Mouse (Mus musculus) liver, embryonic 16.5 days (tissue): ENCODE measurements around the gene Nid2. TPM values are rescaled to one million over a fixed set of nuclear protein-coding genes. Genes with fewer than 3 reads are reported as not detected.

Experiments
- ATAC-seq: fragments of 200-750 bp; cut with Nextera tagmentation; 2 replicates; pipeline ENCODE4 v1.8.0; 2017; ENCODE audit warnings: low read depth, mild to moderate bottlenecking, moderate number of reproducible peaks, moderate library complexity
- H3K27ac ChIP-seq: fragments of 300-500 bp; sonication (generic); 2 replicates; pipeline ENCODE4 v1.5.1; 2014; ENCODE audit warnings: mild to moderate bottlenecking, low read length
- H3K27me3 ChIP-seq: fragments of 300-500 bp; sonication (generic); 2 replicates; pipeline ENCODE4 v1.6.1; 2014; ENCODE audit warnings: low read depth, low read length, mixed read lengths; ENCODE audit not compliant: control insufficient read depth, insufficient read depth
- H3K36me3 ChIP-seq: fragments of 300-500 bp; sonication (generic); 2 replicates; pipeline ENCODE4 v1.6.1; 2014; ENCODE audit warnings: mild to moderate bottlenecking; ENCODE audit not compliant: control insufficient read depth, insufficient read depth
- H3K4me1 ChIP-seq: fragments of 300-500 bp; sonication (generic); 2 replicates; pipeline ENCODE4 v1.6.1; 2014; ENCODE audit warnings: low read depth, low read length, mixed read lengths; ENCODE audit not compliant: control insufficient read depth
- H3K4me2 ChIP-seq: fragments of 300-500 bp; sonication (generic); 2 replicates; pipeline ENCODE4 v1.6.1; 2014; ENCODE audit warnings: low read depth, low read length, mixed read lengths
- H3K4me3 ChIP-seq: fragments of 300-500 bp; sonication (generic); 2 replicates; pipeline ENCODE4 v1.5.1; 2014; ENCODE audit warnings: low read depth, mild to moderate bottlenecking, low read length
- H3K9ac ChIP-seq: fragments of 300-500 bp; sonication (generic); 2 replicates; pipeline ENCODE4 v1.6.1; 2014; ENCODE audit warnings: low read depth, low read length
- H3K9me3 ChIP-seq: fragments of 300-500 bp; sonication (generic); replicated peaks from 2 replicates; pipeline ENCODE4 v1.6.1; 2016; ENCODE audit warnings: low read length; ENCODE audit not compliant: control insufficient read depth
- WGBS: fragments of 180-500 bp; shearing (Covaris S2); extraction: QIAGEN DNeasy Blood & Tissue Kit; methylation state at CpG from one replicate; pipeline ENCODE4 v1.1.7; 2014; ENCODE audit not compliant: insufficient replicate concordance; 5-methylcytosine and 5-hydroxymethylcytosine counted together
- polyA plus RNA-seq: library from polyadenylated mRNA; unstranded; fragments of >200 nt; fragmentation: Nextera tagmentation; extraction: Ambion mirVana; gene quantifications from 2 replicates; pipeline ENCODE4 v1.2.1, GENCODE M21; 2015

Gene Nid2
- polyA plus RNA-seq, 1 experiment from 2014 or later, result 16.1 TPM

GRCm38 (mm10) chr14:19739416-19740146 is 11.5 kb upstream of the Nid2 start:
- no peak for ATAC-seq
- 63% methylated on average over 9 of the region's 9 CpGs for WGBS
- no peaks in the 10 kb centered on the region for H3K9me3 ChIP-seq
- H3K27me3 ChIP-seq, result no peaks in the 10 kb centered on the region
- H3K27ac ChIP-seq, result no peak overlapping the region
- H3K4me2 ChIP-seq, result no peak overlapping the region
- H3K36me3 ChIP-seq, result no peaks in the 10 kb centered on the region
- no peaks in the 10 kb centered on the region for H3K4me1 ChIP-seq
- no peak overlapping the region for H3K9ac ChIP-seq
- H3K4me3 ChIP-seq, result no peak overlapping the region

GRCm38 (mm10) chr14:19740147-19740738 is 10.8 kb upstream of the Nid2 start:
- Histone ChIP-seq H3K9ac (no peak overlapping the region), H3K36me3 (no peaks in the 10 kb centered on the region), H3K4me2 (no peak overlapping the region), H3K4me1 (no peaks in the 10 kb centered on the region), H3K27me3 (no peaks in the 10 kb centered on the region), H3K9me3 (no peaks in the 10 kb centered on the region), H3K4me3 (no peak overlapping the region), H3K27ac (no peak overlapping the region)
- WGBS, result 69% methylated on average over 6 of the region's 6 CpGs
- no peak for ATAC-seq

- Histone ChIP-seq H3K4me1 (no peaks in the 10 kb centered on the region), H3K9me3 (no peaks in the 10 kb centered on the region), H3K4me2 (no peak overlapping the region), H3K27me3 (no peaks in the 10 kb centered on the region), H3K36me3 (no peaks in the 10 kb centered on the region), H3K9ac (no peak overlapping the region), H3K27ac (no peak overlapping the region), H3K4me3 (no peak overlapping the region)
- ATAC-seq, result no peak
- WGBS, result 59% methylated on average over 5 of the region's 5 CpGs
Observed at GRCm38 (mm10) chr14:19744876-19745275, 6.2 kb upstream of the Nid2 start.

GRCm38 (mm10) chr14:19746232-19746631 is 4.8 kb upstream of the Nid2 start:
- H3K27me3 ChIP-seq, result peaks cover 5% of the 10 kb centered on the region
- no peak overlapping the region for H3K27ac ChIP-seq
- no peak overlapping the region for H3K4me3 ChIP-seq
- peaks cover 6% of the 10 kb centered on the region; the same call in 1 of the 2 replicates for H3K4me1 ChIP-seq
- no peak overlapping the region for H3K9ac ChIP-seq
- H3K4me2 ChIP-seq, result no peak overlapping the region
- 64% methylated on average over 2 of the region's 2 CpGs for WGBS
- ATAC-seq, result no peak
- no peaks in the 10 kb centered on the region for H3K36me3 ChIP-seq
- H3K9me3 ChIP-seq, result no peaks in the 10 kb centered on the region

- H3K36me3 ChIP-seq, result no peaks in the 10 kb centered on the region
- no peak for ATAC-seq
- peaks cover 10% of the 10 kb centered on the region for H3K27me3 ChIP-seq
- H3K4me2 ChIP-seq, result no peak overlapping the region
- H3K4me1 ChIP-seq, result peaks cover 6% of the 10 kb centered on the region
- H3K9me3 ChIP-seq, result no peaks in the 10 kb centered on the region
- H3K27ac ChIP-seq, result no peak overlapping the region
- no peak overlapping the region for H3K9ac ChIP-seq
- H3K4me3 ChIP-seq, result no peak overlapping the region
- WGBS, result 55% methylated on average over 2 of the region's 2 CpGs
Observed at GRCm38 (mm10) chr14:19746731-19747130, 4.3 kb upstream of the Nid2 start.

DNA sequence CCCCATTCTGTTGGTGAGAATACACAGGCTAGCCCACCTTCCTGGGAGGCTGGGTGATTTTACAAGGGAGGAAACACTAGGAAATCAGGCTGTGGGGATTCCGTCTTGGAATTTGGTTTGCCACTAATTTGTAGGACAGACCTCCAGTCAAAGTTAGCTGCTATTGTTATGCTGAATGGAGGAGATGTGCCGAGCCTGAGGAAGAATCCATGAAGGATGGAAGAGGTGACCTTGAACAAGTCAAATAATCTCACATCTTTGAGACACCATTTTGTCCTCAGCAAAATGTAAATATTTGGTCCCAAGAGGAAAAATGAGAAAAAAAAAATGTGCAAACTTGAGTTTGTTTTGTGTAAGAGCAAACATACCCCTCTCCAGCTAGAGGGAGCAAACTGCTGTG is 1.3 kb upstream of the Nid2 start:
- no peak for ATAC-seq
- H3K27ac ChIP-seq, result no peak overlapping the region
- no peaks in the 10 kb centered on the region for H3K36me3 ChIP-seq
- H3K9ac ChIP-seq, result no peak overlapping the region
- peaks cover 19% of the 10 kb centered on the region for H3K27me3 ChIP-seq
- H3K4me1 ChIP-seq, result peaks cover 6% of the 10 kb centered on the region
- no peak overlapping the region for H3K4me2 ChIP-seq
- no peak overlapping the region for H3K4me3 ChIP-seq
- WGBS, result 54% methylated on average over 2 of the region's 2 CpGs
- no peaks in the 10 kb centered on the region for H3K9me3 ChIP-seq

DNA sequence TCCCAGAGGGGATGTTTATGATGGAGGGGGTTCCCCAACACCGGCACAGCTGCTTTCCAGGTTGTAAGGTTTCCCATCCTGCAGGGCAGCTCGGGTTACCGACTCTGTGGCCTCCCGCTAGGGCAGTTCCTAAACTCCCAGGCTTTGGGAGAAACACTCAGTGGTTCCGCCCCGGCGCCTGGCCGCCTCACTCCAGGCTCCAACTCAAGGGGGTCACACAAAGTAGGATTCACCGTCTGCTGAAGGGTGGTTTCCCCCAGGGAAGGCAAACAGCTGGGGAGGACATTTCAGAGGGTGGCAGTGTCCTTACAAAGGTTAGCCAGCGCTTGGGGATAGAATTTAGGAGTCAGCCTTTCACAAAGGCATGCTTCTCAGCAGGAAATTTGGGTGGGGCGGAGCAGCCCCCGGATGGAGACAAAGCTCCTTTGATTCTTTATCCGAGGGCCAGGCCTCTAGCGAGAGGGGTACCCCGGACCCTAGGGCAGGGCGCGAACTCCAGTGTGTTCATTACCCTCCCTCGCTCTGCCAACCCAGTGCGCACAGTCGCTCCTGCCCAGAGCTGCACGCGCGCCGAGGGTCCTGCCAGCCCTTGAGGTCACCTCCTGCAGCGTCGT is 547 bp upstream of the Nid2 start:
- peaks cover 19% of the 10 kb centered on the region for H3K27me3 ChIP-seq
- H3K4me3 ChIP-seq, result peak overlapping the region; percentile 60
- no peaks in the 10 kb centered on the region for H3K9me3 ChIP-seq
- no peak overlapping the region; the same call in 1 of the 2 replicates for H3K9ac ChIP-seq
- no peaks in the 10 kb centered on the region for H3K36me3 ChIP-seq
- no peak overlapping the region for H3K27ac ChIP-seq
- 5% methylated on average over 26 of the region's 26 CpGs for WGBS
- no peak for ATAC-seq
- peak overlapping the region; percentile 73 for H3K4me2 ChIP-seq
- peaks cover 6% of the 10 kb centered on the region for H3K4me1 ChIP-seq

DNA sequence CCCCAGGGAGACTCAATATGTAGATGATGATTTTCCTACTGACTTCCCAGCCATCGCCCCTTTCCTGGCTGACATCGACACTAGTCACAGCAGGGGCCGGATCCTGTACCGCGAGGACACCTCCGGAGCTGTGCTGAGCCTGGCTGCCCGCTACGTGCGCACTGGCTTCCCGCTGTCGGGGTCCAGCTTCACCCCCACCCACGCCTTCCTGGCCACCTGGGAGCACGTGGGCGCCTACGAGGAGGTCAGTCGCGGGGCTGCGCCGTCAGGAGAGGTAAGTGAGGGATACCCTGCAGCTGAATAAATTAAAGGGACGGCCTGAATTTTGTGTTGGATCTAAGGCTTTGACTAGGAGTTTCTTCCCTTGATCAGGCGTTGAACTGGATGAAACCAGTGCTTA is 1.2 kb downstream of the Nid2 start:
- H3K27me3 ChIP-seq, result peaks cover 19% of the 10 kb centered on the region
- H3K36me3 ChIP-seq, result no peaks in the 10 kb centered on the region
- H3K4me2 ChIP-seq, result 0 out of 2 replicates have a peak overlapping the region, but pooled peaks have one; percentile 22
- peaks cover 6% of the 10 kb centered on the region for H3K4me1 ChIP-seq
- no peak for ATAC-seq
- H3K9me3 ChIP-seq, result no peaks in the 10 kb centered on the region
- peak overlapping the region; percentile 60; the same call in 1 of the 2 replicates for H3K4me3 ChIP-seq
- no peak overlapping the region for H3K27ac ChIP-seq
- no peak overlapping the region for H3K9ac ChIP-seq
- WGBS, result 7% methylated on average over 21 of the region's 21 CpGs
